Mouse (Mus musculus) C2C12 (cell line): ENCODE results near the gene Tapbpl.

Source experiments
- CEBPB ChIP-seq: IDR thresholded peaks from one replicate; pipeline ENCODE4 v1.6.1; 2011; ENCODE audit warnings: low read depth, mild to moderate bottlenecking, control low read depth, moderate library complexity
- CTCF ChIP-seq: IDR thresholded peaks from one replicate; pipeline ENCODE4 v1.5.1; 2011; ENCODE audit not compliant: control insufficient read depth, insufficient read depth, insufficient read length
- FOSL1 ChIP-seq: IDR thresholded peaks from one replicate; pipeline ENCODE4 v1.8.0; 2011; ENCODE audit warnings: mild to moderate bottlenecking, low read length; ENCODE audit not compliant: poor library complexity, insufficient read depth, severe bottlenecking
- MAX ChIP-seq: IDR thresholded peaks from one replicate; pipeline ENCODE4 v1.6.1; 2011; ENCODE audit warnings: mild to moderate bottlenecking, control low read depth
- MYOD1 ChIP-seq: IDR thresholded peaks from one replicate; pipeline ENCODE4 v1.6.1; 2011; ENCODE audit warnings: low read depth; ENCODE audit not compliant: control insufficient read depth, insufficient read length
- USF1 ChIP-seq: IDR thresholded peaks from one replicate; pipeline ENCODE4 v1.6.1; 2011; ENCODE audit warnings: low read depth, mild to moderate bottlenecking, control low read depth, moderate library complexity

GRCm38 (mm10) chr6:125225518-125226115, 6.0 kb downstream of the Tapbpl start:
- TF ChIP-seq CTCF (no peak), USF1 (no peak), MAX (no peak), MYOD1 (no peak), CEBPB (no peak), FOSL1 (no peak)
